Mouse (Mus musculus) gastrocnemius, postnatal 25 days (tissue): ENCODE results near the gene BC017158. TPM values are rescaled to one million over a fixed set of nuclear protein-coding genes. Genes with fewer than 3 reads are reported as not detected.
A peak's percentile ranks its signal among the peaks of the same experiment; 100 is the strongest.
"Not testable (repeated sequence)": the region's sequence is repeated elsewhere in the genome, so short reads cannot be mapped to it uniquely, and the experiment has no call there.

Experiments used
- DNase-seq: peaks from one replicate; pipeline ENCODE4 v3.0.0; 2022
- long read RNA-seq, 2 experiments: library from polyadenylated mRNA; stranded (forward); transcript quantifications; one replicate each; pipeline ENCODE4 v2.0.0; 2021
- total RNA-seq, 2 experiments: library from RNA; stranded (reverse); gene quantifications; 1 replicate in 1 of 2; 2 replicates in 1 of 2; pipeline ENCODE4 v1.2.3; 2021

The BC017158 gene
- 1 to 10 TPM; 3.4 to 3.7 TPM for total RNA-seq
- long read RNA-seq, experiment 1, partial matches to known transcripts, result 1 of 3 reads
- long read RNA-seq, experiment 1, other reads (novel, unspliced or antisense), result 0 of 3 reads
- long read RNA-seq, experiment 2, partial matches to known transcripts, result 3 of 8 reads
- long read RNA-seq, experiment 2, other reads (novel, unspliced or antisense), result 1 of 8 reads

DNA sequence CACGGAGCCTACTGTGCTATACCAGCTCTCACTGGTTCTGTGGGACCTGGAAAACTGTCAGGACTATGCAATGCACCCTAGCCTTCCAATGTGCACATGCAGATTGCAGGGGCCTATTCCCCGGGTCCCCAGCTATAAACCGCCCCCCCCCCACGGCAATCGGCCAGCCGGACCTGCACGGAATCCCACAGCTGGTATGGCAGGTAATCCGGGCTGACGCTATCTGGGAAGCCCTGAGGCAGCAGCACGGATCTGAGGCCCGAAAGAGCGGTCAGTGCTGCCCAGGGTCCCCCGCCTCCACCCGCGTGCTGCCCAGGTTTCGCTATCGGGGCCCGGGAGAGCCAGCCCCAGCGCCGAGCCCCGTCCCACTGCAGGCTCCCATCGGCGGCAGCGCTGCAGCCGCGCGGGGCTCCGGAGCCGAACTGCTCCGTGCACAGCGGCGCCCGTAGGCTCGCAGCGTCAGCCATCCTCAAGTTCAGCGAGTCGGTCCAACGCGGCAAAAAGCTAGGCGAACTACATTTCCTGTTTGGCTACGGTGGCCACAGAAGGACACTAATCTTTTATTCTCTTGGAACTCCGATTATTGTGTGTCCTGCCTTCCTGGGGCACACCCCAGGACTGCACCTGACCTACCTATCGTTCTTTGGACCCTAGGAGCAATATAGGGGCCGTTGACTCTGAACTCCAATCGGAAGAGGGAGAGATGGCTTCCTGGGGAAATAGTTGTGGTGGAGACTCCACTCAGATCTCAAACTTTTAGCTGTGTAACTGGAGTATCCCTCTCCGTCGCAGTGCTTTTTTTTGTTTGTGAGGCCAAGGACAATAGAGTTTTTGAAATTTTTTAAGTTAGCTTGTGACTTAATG, at the start of gene BC017158:
Gene BC017158, minus strand, starts transcription at position 554 of the 864 bp plus-strand sequence.
- peak; percentile 62 for DNase-seq

DNA sequence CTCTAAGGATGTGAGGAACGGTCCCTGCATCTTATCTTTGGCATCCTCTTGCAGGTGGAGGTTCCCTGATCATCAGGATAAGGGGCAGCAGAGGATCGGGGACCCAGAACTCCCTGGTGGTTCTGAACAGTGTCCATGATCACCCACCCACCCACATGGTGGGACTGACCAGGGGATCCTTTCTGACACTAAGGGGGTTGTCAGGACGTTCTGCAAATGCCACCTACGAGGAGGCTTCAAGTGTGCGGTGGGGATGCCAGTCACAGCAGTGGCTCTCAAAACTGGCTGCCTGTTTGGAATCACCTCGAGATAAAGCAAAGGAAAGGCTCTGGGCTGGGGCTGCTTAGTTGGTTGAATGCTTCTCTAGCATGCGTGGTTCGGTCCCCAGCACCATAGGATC, 49.0 kb upstream of the BC017158 start:
- DNase-seq, result no peak

DNA sequence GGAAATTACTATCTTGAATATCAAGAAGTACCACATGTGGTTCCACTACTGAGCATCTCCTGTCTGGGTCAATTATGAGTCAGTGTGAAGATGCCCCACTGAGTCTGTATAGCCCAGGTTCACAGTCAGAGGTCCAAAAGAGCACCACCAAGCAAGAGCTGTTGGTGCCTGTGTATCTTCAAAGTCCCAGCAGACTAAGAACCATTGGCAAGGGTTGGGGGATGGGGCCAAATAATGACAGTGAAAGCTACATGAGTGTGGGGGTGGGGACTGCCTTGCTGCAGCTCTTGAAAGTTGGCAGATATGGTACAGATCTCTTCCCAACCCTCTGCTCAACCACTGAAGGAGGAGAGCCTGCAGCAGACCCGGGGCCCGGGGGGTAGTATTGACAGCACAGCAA, 48.6 kb upstream of the BC017158 start:
- DNase-seq, result no peak

DNA sequence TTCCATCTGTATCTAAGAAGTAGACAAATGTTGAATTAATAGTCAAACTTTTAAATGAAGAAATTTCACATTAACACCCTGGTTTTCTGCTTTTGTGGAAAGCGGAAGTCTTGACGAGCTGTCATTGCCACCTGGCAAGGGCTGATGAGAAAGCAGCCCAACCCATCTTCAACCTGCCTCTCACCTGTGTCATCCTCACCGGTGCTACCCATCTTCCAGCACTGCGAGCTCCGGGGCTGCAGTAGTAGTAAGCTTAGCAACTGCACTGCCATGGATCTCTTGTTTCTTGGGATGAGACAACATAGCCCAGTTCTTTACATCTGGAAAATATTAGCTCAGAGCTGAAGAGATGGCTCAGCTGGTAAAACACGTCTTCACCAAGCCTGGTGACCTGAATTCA, 47.7 kb upstream of the BC017158 start:
- DNase-seq, result no peak

DNA sequence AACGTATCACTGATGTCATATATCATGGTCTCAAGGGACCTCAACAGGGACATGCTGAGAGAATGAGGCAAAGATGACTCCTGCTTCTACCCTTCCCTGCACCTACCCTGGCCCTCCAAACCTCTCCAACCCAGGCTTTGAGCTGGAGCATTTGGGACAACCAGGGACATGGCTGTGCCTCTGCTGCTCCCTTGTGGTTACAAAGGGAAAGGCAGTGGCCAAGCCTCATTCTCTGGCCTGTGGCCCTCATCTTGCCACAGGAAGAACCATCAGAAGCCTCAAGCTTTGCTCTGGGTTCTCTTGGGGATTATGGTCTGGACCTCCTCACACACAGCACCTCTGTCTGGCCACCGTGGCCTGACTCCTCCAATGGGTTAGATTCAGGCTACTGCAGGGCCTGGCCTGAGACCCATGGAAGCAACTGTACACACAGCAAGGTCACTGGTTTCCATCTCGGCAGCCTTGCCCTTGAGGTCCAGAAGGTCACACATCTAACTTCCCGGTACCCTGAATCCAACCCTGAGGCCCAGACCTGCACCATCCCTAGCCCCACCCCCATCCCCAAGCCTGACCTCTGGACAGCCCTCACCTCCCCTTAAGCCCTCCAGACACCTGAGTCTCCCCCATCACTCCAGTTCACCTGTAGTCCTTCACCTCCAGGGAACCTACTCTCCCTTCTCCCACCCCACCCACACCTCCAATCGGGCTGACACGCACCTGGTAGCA, 47.1 kb upstream of the BC017158 start:
- peak; percentile 54 for DNase-seq

DNA sequence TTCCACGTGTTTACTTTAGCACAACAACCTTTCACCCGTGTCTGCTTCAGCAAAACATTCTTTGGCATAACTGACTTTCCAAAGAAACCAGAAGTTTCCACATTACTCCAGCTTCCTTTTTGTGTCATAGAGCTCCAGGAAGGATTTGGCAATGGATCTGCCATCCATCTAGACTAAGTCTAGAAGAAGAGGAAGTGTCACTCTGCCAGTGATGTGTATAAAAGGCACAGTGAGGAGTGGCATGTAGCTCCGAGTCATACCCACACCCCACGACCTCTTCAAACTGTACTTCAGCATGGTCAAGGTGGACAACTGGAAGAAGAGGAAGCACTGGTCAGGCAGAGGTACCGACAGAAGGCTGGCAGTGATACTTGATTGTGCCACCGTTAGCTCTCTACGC, 46.5 kb upstream of the BC017158 start:
- DNase-seq, result no peak

DNA sequence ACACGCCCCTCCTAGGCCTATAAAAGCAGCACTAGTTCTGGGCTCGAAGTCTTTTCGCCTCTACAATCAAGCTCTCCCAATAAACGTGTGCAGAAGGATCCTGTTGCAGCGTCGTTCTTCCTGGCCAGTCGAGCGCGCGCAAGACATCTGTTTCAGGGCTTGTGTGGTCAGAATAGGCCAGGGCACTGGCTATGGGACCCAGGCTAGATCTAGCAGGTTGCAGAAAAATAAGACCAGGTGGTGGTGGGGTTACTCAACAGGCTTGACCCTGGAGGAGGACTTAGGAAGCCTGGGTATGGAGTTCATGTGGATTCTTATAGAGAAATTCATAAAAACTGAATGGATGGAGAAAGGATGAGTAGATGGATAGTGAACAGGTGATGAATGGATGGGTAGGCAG, 44.7 kb upstream of the BC017158 start:
- not testable (repeated sequence) for DNase-seq

DNA sequence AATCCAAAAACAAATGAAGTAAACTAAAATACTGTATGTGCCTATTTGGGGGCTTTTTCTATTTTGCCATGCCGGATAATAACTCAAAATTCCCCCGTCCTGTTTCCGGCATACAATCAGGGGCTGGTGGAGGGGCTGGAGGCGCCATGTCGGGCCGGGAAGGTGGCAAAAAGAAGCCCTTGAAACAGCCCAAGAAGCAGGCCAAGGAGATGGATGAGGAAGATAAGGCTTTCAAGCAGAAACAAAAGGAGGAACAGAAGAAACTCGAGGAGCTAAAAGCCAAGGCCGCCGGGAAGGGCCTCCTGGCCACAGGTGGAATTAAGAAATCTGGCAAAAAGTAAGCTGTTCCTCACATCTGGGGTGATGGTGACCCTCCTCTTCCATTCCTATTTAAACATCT, 42.4 kb upstream of the BC017158 start:
- not testable (repeated sequence) for DNase-seq

DNA sequence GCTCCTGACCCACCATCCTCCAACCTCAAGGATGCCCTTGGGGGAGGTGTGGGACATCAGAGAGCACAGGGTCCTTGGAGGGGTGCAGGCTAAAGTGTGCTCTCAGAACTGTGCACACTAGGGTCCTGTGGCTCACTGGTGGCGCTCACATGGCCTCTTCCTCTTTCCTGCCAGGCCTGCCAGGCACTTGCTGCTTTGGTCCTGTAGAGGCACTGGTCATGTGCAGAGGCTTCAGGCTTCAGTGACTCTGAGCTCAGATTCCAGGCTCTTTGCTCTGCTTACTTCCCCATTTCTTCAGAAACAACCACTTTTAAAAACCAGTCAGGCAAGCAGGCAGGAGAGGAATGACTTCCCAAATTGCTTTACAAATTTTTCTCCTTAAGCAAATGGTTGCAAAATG, 34.9 kb upstream of the BC017158 start:
- DNase-seq, result no peak

DNA sequence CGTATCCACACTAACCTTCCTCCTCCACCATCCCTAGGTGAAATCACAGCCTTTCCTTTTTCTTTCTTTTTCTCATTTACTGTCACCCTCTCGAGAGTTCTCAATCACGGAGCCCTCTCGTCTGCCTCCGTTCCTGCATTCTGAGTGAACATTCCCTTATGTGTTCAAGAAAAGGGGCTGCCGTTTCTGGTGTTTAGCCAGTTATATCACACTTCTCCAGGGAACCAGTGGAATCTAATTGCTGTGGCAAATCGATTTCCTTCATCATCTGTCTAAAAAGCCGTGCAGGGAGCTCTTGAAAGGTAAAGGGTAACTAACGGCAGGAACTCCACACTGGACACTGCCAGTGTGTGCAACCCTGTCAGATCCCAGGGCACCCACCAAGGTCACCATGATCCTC, 33.0 kb upstream of the BC017158 start:
- DNase-seq, result no peak

DNA sequence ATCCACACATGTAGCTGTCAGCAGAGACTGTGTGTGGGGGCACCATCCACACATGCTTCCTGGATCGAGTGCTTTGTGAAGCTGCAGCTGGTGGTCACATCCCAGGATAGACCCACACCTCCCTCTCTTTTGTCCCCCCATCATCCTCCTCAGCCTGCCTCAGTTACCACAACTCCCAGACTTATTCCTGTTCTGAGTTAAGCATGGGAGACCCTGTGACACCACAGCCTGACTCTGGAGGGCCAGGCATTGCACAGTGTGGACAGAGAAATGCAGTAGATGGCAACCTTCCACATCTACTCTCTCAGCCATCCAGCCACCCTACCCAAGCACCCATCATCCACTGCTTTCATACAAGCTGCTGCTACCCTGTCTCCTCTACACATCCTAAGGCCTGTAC, 27.0 kb upstream of the BC017158 start:
- DNase-seq, result no peak

DNA sequence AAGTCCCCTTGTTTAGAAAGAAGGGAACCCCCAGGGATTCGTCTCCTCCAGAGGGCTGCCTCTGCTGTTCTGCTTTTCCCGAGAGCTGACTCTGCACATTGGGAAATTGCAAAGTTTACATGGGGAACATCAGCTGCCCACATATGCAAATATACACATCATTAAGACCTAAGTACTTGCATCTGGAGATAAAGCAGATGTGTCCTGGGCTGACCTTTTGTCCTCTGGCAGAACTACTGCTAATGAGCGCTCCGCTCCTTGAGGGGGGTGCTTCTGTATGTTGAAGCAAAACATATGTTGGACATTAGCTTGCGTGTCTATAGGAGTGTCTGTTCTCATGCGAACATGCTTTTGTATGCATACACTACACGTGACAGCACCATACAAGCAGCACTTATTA, 23.3 kb upstream of the BC017158 start:
- no peak for DNase-seq

DNA sequence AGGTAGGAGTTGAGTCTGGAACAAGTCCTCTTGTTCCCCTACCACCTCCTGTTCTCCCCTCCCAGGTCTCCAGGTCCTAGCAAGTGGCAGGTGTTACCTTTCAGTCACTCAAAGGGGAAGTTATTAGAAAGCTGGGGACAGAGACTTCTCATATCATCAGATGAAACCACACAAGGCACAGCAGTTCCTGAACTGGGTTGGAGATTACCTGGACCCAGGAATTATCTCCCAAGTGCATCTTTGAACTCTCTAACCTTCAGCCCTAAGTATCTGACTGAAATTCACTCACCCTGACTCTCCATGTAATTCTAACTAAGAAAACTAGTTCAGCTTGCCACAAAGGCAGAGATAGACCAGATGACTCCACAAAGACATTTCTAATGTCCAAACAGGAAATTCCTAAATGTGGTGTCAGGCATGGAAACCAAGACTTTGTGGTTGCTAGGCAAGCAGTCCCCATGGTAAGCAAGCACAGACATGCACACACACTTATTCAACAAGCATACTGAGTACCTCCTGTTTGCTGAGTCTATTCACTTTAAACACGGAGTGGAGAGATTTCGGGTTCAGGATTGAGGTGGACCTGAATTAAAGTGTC, 22.3 kb upstream of the BC017158 start:
- no peak for DNase-seq

DNA sequence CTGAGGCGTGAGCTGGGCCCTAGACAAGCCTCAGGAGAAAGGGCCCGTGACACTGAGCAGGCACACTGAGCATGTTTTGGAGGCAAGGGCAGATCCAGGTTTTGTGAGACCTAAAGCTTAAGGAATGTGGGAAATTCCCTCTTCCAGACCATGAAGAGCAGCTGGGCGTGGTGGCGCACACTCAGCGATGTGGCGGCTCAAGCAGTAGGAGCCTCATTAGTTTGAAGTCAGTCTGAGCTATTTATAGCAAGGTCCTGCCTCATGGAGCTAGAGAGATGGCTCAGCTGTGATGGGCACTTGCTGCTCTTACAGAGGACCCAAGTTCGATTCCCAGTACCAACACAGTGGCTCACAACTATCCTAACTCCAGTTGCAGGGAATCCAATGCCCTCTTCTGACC, 21.2 kb upstream of the BC017158 start:
- DNase-seq, result no peak

DNA sequence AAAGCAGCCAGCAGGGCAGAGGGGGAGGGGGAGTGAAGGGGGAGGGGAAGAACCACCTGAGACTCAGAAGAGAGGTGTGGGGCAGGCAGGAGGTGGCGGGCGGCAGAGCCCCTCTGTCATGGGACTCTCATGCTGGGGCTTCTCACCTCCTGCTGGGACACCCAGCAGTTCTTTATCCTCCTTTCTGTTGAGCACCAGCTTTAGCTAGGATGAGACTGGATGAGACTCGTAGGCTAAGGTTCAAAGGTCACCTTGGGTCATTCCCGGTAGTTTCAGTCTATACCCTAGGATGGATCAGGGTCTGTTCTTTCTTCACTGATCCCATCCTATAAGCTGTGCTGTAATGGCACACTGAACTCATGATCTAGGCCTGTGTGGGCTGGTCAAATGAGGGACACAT, 19.0 kb upstream of the BC017158 start:
- no peak for DNase-seq

DNA sequence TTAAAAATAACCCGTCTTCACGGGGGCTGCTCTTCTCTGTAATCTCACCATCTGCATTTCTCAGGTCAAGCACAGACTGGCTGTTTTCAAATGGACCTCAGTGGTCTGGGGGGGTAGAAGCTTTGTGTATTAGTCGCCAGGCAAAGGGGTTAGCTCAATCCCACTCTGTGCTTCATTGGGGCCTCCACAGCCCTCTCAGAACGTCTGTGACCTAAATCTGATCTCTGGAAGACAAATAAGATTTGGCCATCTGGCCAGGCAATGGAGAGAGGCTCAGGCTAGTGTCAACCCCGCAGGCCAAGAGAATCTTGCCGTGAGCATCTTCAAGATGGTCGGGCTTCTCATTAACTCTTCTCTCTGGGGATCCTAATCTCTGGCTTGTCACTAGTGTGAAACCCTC, 16.5 kb upstream of the BC017158 start:
- no peak for DNase-seq

DNA sequence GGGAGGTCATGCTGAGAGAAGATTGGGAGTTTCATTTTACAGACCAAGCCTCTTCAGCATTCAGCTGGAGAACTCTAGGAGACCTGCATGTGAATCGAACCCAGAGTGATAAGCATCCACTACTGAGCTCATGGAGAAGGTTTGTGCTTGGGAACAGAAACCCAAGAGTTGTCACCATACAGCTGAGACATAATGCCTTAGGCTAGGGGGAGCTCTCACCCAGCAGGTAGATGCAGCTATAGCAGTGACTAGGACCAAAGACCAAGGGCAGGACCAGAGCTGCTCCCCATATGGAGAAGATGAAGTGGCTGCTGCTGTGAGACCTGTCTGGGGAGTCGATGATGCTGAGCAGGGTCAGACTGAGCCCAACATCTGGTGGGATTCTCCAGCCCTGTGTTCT, 15.6 kb upstream of the BC017158 start:
- DNase-seq, result no peak

DNA sequence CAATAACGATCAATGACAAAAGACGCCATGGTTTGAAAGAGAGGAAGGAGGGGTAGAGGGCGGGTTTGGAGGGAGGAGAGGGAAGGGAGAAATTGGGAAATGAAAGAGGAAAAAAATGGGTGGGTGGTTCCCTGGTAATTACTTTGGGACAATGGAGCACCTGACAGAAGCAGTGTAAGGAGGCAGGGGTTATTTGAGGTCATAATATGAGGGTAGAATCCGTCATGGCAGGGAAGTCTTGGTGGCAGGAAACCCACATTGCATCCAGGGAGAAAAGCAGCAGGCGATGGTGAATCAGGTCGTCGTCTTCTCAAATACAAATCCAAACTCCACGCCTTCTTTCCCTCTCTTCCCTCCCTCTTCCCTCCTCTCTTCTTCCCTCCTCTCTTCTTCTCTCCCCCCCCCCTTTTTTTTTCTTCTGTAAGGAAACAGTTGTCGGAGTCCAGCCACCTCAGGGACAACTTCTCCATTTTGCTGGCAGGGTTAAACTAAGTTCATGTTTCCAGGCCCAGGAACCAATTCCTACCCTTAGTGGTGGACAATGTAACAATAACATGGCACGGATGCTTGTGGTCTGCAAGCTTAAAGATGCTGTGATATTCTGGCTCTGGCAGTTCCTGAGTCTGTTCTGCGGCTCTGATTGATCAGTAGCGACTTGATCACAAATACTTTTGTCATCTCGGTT, 14.5 kb upstream of the BC017158 start:
- DNase-seq, result no peak

DNA sequence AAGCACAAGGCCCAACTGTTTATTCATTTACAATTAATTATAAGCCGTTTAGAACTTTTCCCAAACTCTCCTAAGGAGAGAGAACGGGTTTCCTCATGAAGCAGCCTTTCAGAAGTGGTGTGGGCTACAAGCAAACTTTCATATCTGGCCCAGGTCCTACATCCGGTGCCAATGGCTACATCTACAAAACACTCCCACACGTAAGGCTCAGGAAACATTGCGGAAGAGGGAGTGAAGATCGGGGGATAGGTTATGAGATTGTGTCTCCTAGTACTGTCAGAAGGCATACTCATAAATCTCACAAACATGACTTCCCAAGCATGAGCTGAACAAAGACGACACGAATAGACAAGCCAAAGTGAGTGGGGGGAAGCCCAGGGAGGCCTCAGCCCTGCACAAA, 13.8 kb upstream of the BC017158 start:
- no peak for DNase-seq

DNA sequence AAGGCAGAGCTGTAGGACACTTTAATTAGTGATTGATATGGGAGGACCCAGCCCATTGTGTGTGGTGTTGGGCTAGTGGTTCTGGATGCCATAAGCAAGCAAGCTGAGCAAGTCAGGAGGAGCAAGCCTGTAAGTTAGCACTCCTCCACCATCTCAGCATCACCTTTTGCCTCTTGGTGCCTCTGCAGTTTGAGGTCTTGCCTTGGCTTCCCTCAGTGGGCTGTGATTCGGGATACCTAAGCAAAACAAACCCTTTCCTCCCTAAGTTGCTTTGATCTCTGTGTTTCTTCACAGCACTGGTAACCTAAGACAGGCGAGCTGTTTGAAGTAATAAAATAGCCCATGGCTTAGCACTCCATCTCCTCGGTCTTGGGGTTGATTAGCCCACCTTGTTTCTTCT, 13.3 kb upstream of the BC017158 start:
- no peak for DNase-seq

DNA sequence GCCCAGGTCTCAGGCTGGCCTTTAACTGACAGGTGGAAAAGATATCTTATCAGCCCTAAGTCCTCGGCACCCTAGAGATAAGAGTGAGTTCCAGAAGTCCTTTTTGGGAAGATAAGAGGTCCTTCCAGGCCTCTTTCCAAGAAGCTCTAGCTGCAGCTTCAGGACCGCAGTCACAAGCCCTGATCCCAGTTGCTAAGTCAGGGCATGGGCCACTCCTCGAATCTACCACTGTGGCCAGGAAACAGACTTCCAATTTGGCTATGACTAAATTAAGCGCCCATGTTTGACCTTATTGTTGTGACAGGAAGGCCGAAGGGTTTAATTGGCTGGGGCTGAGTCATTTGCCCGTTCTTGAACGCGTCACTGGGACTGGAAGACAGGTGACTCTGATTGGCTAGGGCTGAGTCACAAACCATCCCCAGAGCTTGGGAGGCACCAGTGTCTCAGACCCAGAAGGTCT, 12.3 kb upstream of the BC017158 start:
- DNase-seq, result no peak

DNA sequence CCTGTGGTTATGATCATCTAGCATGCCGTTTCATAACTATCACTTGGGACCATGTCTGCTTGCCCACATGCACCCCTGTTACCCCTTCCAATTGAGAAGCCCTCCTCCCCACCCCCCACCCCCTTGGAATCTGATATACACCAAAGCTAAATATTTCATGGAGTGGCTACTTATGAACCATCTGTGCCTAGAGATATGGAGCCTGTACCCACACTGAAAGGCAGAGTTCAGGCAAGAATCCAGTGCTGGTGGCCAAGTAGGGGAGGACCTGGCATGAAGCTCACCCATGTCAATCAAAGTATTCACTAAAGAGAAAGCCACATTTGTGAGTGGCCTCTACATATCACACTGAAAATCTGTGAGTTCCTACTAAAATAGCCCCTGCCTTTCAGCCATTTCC, 11.8 kb upstream of the BC017158 start:
- DNase-seq, result no peak
